Mouse (Mus musculus) G1E (cell line): ENCODE data around the gene Abcc1. TPM values are rescaled to one million over a fixed set of nuclear protein-coding genes. Genes with fewer than 3 reads are reported as not detected.

Source experiments
- ATAC-seq: 2 replicates; pipeline ENCODE4 v1.8.0; 2016; ENCODE audit warnings: mild to moderate bottlenecking; ENCODE audit not compliant: insufficient number of reproducible peaks, poor library complexity, low FRiP score, severe bottlenecking; ENCODE audit errors: extremely low read depth
- DNase-seq: peaks from one replicate; pipeline ENCODE4 v3.0.0; 2012; ENCODE audit warnings: low spot score
- H3K27me3 ChIP-seq: 2 replicates; pipeline ENCODE4 v1.6.1; 2012; ENCODE audit warnings: mild to moderate bottlenecking, low read length, inconsistent platforms; ENCODE audit not compliant: insufficient read depth
- H3K36me3 ChIP-seq: replicated peaks from 2 replicates; pipeline ENCODE3; 2012; ENCODE audit warnings: mild to moderate bottlenecking, inconsistent platforms
- H3K4me1 ChIP-seq: 2 replicates; pipeline ENCODE4 v1.6.1; 2012; ENCODE audit warnings: low read depth, low read length, inconsistent platforms, mixed read lengths; ENCODE audit not compliant: insufficient read depth
- H3K4me3 ChIP-seq: 2 replicates; pipeline ENCODE4 v1.5.1; 2012; ENCODE audit warnings: low read depth, mild to moderate bottlenecking, inconsistent platforms, low read length, moderate library complexity, mixed read lengths
- H3K9me3 ChIP-seq: replicated peaks from 2 replicates; pipeline ENCODE4 v1.6.1; 2012; ENCODE audit warnings: inconsistent platforms
- CTCF ChIP-seq: IDR thresholded peaks from 2 replicates; pipeline ENCODE4 v1.5.1; 2012; ENCODE audit warnings: low read depth, low read length, inconsistent platforms, mixed read lengths
- GATA1 ChIP-seq: IDR thresholded peaks from 2 replicates; pipeline ENCODE4 v1.6.1; 2012; ENCODE audit warnings: borderline replicate concordance, low read length, inconsistent platforms, mixed read lengths
- GATA2 ChIP-seq: IDR thresholded peaks from 2 replicates; pipeline ENCODE4 v1.6.1; 2012; ENCODE audit warnings: low read depth, low read length, inconsistent platforms, borderline replicate concordance
- POLR2AphosphoS5 ChIP-seq: IDR thresholded peaks from 2 replicates; pipeline ENCODE4 v1.6.1; 2012; ENCODE audit warnings: low read depth, low read length, inconsistent platforms; ENCODE audit not compliant: insufficient replicate concordance
- TAL1 ChIP-seq: conservative IDR thresholded peaks from 2 replicates; pipeline ENCODE4 v1.6.1; 2012; ENCODE audit warnings: low read depth, low read length, inconsistent platforms, mixed read lengths
- polyA plus RNA-seq: library from polyadenylated mRNA; stranded (reverse); fragments of >175 nt; gene quantifications from 2 replicates; pipeline ENCODE4 v1.2.3, GENCODE M21; 2012
- total RNA-seq, 2 experiments: library from RNA; stranded (forward) in 1 of 2; stranded (reverse) in 1 of 2; fragments of 200-1000 nt in 1 of 2; fragments of >200 nt in 1 of 2; fragmentation: Nextera tagmentation in 1 of 2; gene quantifications; 2 replicates each; pipeline ENCODE4 v1.2.3; 2014 to 2017

Abcc1 gene
- 49.0 and 69.5 TPM in 2 replicates for total RNA-seq (2014; fragmentation: Nextera tagmentation)
- total RNA-seq (2017), result 32.6 and 36.8 TPM in 2 replicates
- 4.0 and 5.1 TPM in 2 replicates for polyA plus RNA-seq

- no peak for TF ChIP-seq GATA2
- no peak for TF ChIP-seq TAL1
- no peak for TF ChIP-seq POLR2AphosphoS5
- TF ChIP-seq CTCF, result no peak
- no peak for TF ChIP-seq GATA1
- peak; percentile 28 for ATAC-seq
Measured at GRCm38 (mm10) chr16:14361362-14362098, at the start of gene Abcc1. Abcc1 (plus strand) TSS chr16:14361558.

GRCm38 (mm10) chr16:14312914-14313313, 48.4 kb upstream of the Abcc1 start:
- H3K4me1 ChIP-seq, result peaks cover 59% of the 10 kb centered on the region
- no peak overlapping the region for H3K4me3 ChIP-seq
- DNase-seq, result no peak
- H3K27me3 ChIP-seq, result no peaks in the 10 kb centered on the region
- H3K36me3 ChIP-seq, result peaks cover 59% of the 10 kb centered on the region
- TF ChIP-seq CTCF (no peak), GATA2 (no peak), POLR2AphosphoS5 (no peak), GATA1 (no peak)
- H3K9me3 ChIP-seq, result no peaks in the 10 kb centered on the region
- no peak for ATAC-seq

More at GRCm38 (mm10) chr16:14361362-14362098, at the start of gene Abcc1:
- Histone ChIP-seq H3K27me3 (no peaks in the 10 kb centered on the region), H3K4me3 (peak within 1 kb of the TSS; percentile 84), H3K4me1 (peaks cover 84% of the 10 kb centered on the region), H3K36me3 (peaks cover 34% of the 10 kb centered on the region), H3K9me3 (no peaks in the 10 kb centered on the region)
- DNase-seq, result peak; percentile 64

- DNase-seq (peak; percentile 97), ATAC-seq (peak; percentile 100)
- H3K27me3 ChIP-seq, result peaks cover 6% of the 10 kb centered on the region
- peak within 1 kb of the TSS; percentile 79 for H3K4me3 ChIP-seq
- H3K36me3 ChIP-seq, result peaks cover 28% of the 10 kb centered on the region
- TF ChIP-seq POLR2AphosphoS5 (no peak), GATA1 (no peak), GATA2 (no peak), CTCF (no peak), TAL1 (no peak)
- H3K4me1 ChIP-seq, result peaks cover 31% of the 10 kb centered on the region
- no peaks in the 10 kb centered on the region for H3K9me3 ChIP-seq
Measured at GRCm38 (mm10) chr16:14316884-14317876, 44.2 kb upstream of the Abcc1 start, which contains the start of gene Fopnl. Fopnl (minus strand) TSS chr16:14317405.

DNA sequence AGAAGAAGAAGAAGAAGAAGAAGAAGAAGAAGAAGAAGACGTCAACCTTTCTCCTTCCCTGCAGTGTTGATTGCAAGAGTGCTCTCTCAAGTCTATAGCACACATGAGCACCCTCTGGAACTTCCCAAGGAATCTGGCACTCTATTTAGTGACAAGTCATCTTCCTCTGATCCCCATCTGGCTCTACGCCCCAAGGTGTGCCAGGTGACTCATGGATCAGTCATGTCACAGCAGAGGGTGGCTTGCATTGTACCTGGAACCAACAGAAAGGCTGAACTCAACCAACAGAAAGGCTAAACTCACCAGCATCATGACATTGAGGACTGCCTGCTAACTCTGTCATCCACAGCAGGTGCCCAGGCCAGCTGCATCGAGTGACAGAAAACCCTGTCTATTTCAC, 41.7 kb upstream of the Abcc1 start:
- DNase-seq (no peak), ATAC-seq (no peak)
- no peaks in the 10 kb centered on the region for H3K9me3 ChIP-seq
- H3K4me1 ChIP-seq, result peaks cover 24% of the 10 kb centered on the region
- no peak overlapping the region for H3K4me3 ChIP-seq
- H3K36me3 ChIP-seq, result peaks cover 5% of the 10 kb centered on the region
- H3K27me3 ChIP-seq, result peaks cover 10% of the 10 kb centered on the region
- no peak for TF ChIP-seq POLR2AphosphoS5
- no peak for TF ChIP-seq TAL1
- no peak for TF ChIP-seq GATA2

GRCm38 (mm10) chr16:14320494-14320893, 40.9 kb upstream of the Abcc1 start:
- peaks cover 3% of the 10 kb centered on the region for H3K36me3 ChIP-seq
- no peak for DNase-seq
- TF ChIP-seq GATA1, result no peak
- no peak for TF ChIP-seq TAL1
- TF ChIP-seq CTCF, result no peak
- no peak for TF ChIP-seq GATA2
- no peak for TF ChIP-seq POLR2AphosphoS5

GRCm38 (mm10) chr16:14328156-14328555, 33.2 kb upstream of the Abcc1 start:
- Histone ChIP-seq H3K36me3 (no peaks in the 10 kb centered on the region), H3K27me3 (peaks cover 25% of the 10 kb centered on the region), H3K4me1 (no peaks in the 10 kb centered on the region), H3K4me3 (no peak overlapping the region), H3K9me3 (no peaks in the 10 kb centered on the region)
- TF ChIP-seq CTCF (no peak), POLR2AphosphoS5 (no peak), TAL1 (no peak), GATA2 (no peak), GATA1 (no peak)
- no peak for DNase-seq
- ATAC-seq, result no peak

More at GRCm38 (mm10) chr16:14320494-14320893, 40.9 kb upstream of the Abcc1 start:
- Histone ChIP-seq H3K9me3 (no peaks in the 10 kb centered on the region), H3K4me1 (peaks cover 17% of the 10 kb centered on the region), H3K4me3 (no peak overlapping the region), H3K27me3 (peaks cover 10% of the 10 kb centered on the region)
- no peak for ATAC-seq
